Mouse (Mus musculus) lung, postnatal 0 days (tissue): ENCODE data around the gene Rpl31.

ENCODE experiments used
- CTCF ChIP-seq: IDR thresholded peaks from 2 replicates; pipeline ENCODE4 v1.5.1; 2016; ENCODE audit warnings: antibody characterized with exemption, mild to moderate bottlenecking
- EP300 ChIP-seq: IDR thresholded peaks from 2 replicates; pipeline ENCODE4 v1.6.1; 2016; ENCODE audit warnings: antibody characterized with exemption, mild to moderate bottlenecking, control low read depth

DNA sequence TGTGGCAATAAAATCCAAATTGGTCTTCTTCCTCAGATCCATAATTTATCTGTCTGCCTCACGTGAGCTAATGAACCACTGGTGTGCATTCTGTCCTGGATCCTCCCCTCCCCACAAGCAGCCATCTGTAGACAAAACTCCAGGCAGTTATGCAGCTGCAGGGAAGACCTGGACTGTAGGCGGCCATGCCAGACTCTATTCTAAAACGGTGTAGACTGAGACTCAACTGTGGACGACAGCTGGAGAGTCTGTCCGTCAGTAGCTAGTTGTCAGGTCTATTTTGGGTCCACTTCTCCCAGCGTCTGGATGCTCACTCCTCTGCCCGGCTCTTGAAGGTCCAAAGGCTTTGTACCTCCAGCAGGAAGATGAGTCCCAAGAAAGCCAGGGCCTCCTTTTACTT lies 40.1 kb upstream of the Rpl31 start:
- TF ChIP-seq CTCF (no peak), EP300 (no peak)
